Mouse (Mus musculus) C2C12 (cell line): Measurements from ENCODE around the gene Nipbl. TPM values are rescaled to one million over a fixed set of nuclear protein-coding genes. Genes with fewer than 3 reads are reported as not detected.

Experiments used
- H3K27me3 ChIP-seq: one replicate; pipeline ENCODE4 v1.6.1; 2011; ENCODE audit not compliant: control insufficient read depth, insufficient read depth, insufficient read length
- H3K36me3 ChIP-seq: one replicate; pipeline ENCODE4 v1.6.1; 2011; ENCODE audit not compliant: control insufficient read depth, insufficient read depth
- H3K4me3 ChIP-seq: one replicate; pipeline ENCODE4 v1.5.1; 2011; ENCODE audit warnings: mild to moderate bottlenecking, control low read depth; ENCODE audit not compliant: poor library complexity, insufficient read depth, severe bottlenecking
- H3K79me2 ChIP-seq: one replicate; pipeline ENCODE4 v1.6.1; 2011; ENCODE audit not compliant: control insufficient read depth, insufficient read depth
- H3K79me3 ChIP-seq: one replicate; pipeline ENCODE4 v1.6.1; 2011; ENCODE audit warnings: low read depth, control low read depth
- H3ac ChIP-seq: one replicate; pipeline ENCODE3; 2011; ENCODE audit warnings: low read depth; ENCODE audit not compliant: control insufficient read depth, insufficient read length
- CEBPB ChIP-seq: IDR thresholded peaks from one replicate; pipeline ENCODE4 v1.6.1; 2011; ENCODE audit warnings: low read depth, mild to moderate bottlenecking, control low read depth, moderate library complexity
- CTCF ChIP-seq: IDR thresholded peaks from one replicate; pipeline ENCODE4 v1.5.1; 2011; ENCODE audit not compliant: control insufficient read depth, insufficient read depth, insufficient read length
- FOSL1 ChIP-seq: IDR thresholded peaks from one replicate; pipeline ENCODE4 v1.8.0; 2011; ENCODE audit warnings: mild to moderate bottlenecking, low read length; ENCODE audit not compliant: poor library complexity, insufficient read depth, severe bottlenecking
- MAX ChIP-seq: IDR thresholded peaks from one replicate; pipeline ENCODE4 v1.6.1; 2011; ENCODE audit warnings: mild to moderate bottlenecking, control low read depth
- MYOD1 ChIP-seq: IDR thresholded peaks from one replicate; pipeline ENCODE4 v1.6.1; 2011; ENCODE audit warnings: low read depth; ENCODE audit not compliant: control insufficient read depth, insufficient read length
- MYOG ChIP-seq: IDR thresholded peaks from one replicate; pipeline ENCODE4 v1.6.1; 2011; ENCODE audit not compliant: control insufficient read depth, insufficient read length; ENCODE audit errors: extremely low read depth
- USF1 ChIP-seq: IDR thresholded peaks from one replicate; pipeline ENCODE4 v1.6.1; 2011; ENCODE audit warnings: low read depth, mild to moderate bottlenecking, control low read depth, moderate library complexity
- polyA plus RNA-seq: library from polyadenylated mRNA; unstranded; fragments of >200 nt; fragmentation: generic; extraction: Trizol; gene quantifications from one replicate; pipeline ENCODE4 v1.2.1, GENCODE M21; 2012; ENCODE audit warnings: missing spikeins

Nipbl gene
- polyA plus RNA-seq, 1 experiment = 6.0 TPM

DNA sequence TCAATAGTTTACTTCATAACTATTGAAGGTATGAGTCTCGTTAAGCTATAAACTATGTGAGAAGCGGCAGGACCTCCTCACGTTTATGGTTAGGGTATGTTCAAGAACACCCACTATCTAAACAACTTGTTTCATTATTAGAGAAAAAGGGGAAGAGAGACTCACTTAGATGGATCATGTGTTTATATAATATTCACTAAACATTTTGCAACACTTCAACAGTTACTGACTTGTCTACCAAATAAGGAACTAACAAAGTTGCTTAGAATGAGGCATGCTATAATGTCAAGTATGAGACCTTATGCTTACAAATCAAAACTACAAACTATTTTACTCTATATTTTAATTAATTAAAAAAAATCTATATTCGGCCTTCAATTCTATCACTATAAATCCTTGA, 103.7 kb downstream of the Nipbl start:
- TF ChIP-seq USF1 (no peak), MAX (no peak), MYOD1 (no peak), MYOG (no peak), CTCF (no peak), CEBPB (no peak), FOSL1 (no peak)
- H3K79me3 ChIP-seq = no peaks in the 10 kb centered on the region
- H3K36me3 ChIP-seq = peaks cover 73% of the 10 kb centered on the region
- no peaks in the 10 kb centered on the region for H3K79me2 ChIP-seq
- H3ac ChIP-seq = no peak overlapping the region
- no peak overlapping the region for H3K4me3 ChIP-seq
- H3K27me3 ChIP-seq = no peaks in the 10 kb centered on the region

DNA sequence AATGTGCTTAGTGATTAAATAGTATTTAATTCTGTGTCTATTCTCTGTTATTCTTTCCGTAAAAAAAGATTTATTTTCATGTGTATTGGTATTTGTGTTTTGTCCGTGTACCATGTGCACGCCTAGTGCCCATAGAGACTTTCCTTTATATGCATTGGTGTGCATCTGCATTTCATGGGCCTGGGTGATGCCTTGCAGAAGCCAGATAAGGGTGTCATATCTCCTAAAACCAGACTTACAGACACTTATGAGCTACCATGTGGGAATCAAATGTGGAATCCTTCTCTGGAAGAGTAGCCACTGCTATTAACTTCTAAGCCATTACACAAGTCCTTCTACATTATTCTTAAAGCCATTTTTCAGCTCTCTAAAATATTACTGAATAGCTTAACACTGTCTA, 112.7 kb downstream of the Nipbl start:
- Histone ChIP-seq H3ac (no peak overlapping the region), H3K79me2 (no peaks in the 10 kb centered on the region), H3K79me3 (no peaks in the 10 kb centered on the region), H3K36me3 (peaks cover 89% of the 10 kb centered on the region), H3K4me3 (no peak overlapping the region), H3K27me3 (no peaks in the 10 kb centered on the region)
- no peak for TF ChIP-seq CEBPB
- TF ChIP-seq MYOD1 = no peak
- no peak for TF ChIP-seq FOSL1
- TF ChIP-seq MYOG = no peak

DNA sequence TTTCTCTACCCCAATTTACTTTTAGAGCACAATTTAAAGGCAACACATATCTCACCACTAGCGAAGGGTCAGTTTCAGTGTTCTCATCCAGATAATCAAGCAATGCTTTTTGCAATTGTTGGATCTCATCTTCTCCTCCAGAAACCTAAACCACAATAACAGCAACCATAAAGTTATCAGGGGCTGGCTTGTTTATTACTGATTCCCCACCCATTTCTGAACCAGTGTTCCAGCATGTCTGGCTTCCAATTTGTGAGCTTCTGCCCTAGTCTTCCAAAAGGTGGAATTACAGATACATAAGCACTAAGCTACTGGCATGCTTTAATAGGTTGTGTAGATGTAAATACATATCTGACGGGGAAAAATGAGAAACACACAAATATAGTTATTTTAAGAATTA, 118.6 kb downstream of the Nipbl start:
- H3K79me2 ChIP-seq = no peaks in the 10 kb centered on the region
- no peaks in the 10 kb centered on the region for H3K27me3 ChIP-seq
- H3K4me3 ChIP-seq = no peak overlapping the region
- peaks cover 96% of the 10 kb centered on the region for H3K36me3 ChIP-seq
- TF ChIP-seq CEBPB = no peak
- no peak for TF ChIP-seq CTCF
- no peak overlapping the region for H3ac ChIP-seq
- H3K79me3 ChIP-seq = no peaks in the 10 kb centered on the region

DNA sequence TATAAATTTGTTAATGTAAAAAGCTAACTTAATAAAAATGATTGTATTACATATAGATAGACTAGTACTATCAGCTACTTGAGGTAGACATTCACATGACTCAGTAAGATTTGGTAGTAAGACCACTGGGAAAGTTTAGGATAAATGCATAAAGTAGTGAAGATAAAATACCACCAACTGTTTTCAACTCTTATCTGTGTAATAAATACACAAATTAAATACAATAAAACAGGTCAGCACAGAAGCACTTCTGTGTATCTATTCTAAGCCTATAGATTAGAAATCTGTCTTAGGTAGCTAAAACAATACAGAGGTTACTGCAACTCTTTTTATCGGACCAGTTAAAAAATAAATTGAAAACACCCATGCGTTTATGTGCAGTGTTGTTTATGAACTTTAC, 119.4 kb downstream of the Nipbl start:
- no peak for TF ChIP-seq MYOG
- no peak for TF ChIP-seq USF1
- TF ChIP-seq MYOD1 = no peak
- no peak for TF ChIP-seq MAX
- TF ChIP-seq FOSL1 = no peak
- TF ChIP-seq CEBPB = no peak
- no peak for TF ChIP-seq CTCF
- Histone ChIP-seq H3K79me3 (no peaks in the 10 kb centered on the region), H3K4me3 (no peak overlapping the region), H3ac (no peak overlapping the region), H3K79me2 (no peaks in the 10 kb centered on the region), H3K27me3 (no peaks in the 10 kb centered on the region), H3K36me3 (peaks cover 97% of the 10 kb centered on the region)

DNA sequence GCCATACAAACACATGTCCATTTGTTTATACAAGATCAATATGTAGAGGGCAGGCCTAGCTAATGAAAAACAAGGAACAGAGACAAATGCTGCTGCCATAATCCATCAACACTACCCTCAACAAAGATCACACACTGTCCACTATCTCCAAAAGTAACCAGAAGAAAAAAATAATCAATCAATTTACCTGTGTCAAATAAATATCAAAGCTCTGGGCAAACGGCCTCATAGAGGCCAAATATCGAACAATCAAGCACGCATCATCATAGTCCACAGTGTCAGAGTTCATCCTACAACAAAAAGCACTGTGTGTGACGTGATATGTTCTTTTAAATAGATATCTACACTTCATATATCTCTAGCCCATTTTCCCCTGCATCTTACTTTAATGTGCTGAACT, 120.2 kb downstream of the Nipbl start:
- TF ChIP-seq USF1 (no peak), CTCF (no peak), MYOD1 (no peak), MYOG (no peak), FOSL1 (no peak), CEBPB (no peak), MAX (no peak)
- Histone ChIP-seq H3K79me2 (no peaks in the 10 kb centered on the region), H3K4me3 (no peak overlapping the region), H3K79me3 (no peaks in the 10 kb centered on the region), H3K27me3 (no peaks in the 10 kb centered on the region), H3ac (no peak overlapping the region), H3K36me3 (peaks cover 98% of the 10 kb centered on the region)

DNA sequence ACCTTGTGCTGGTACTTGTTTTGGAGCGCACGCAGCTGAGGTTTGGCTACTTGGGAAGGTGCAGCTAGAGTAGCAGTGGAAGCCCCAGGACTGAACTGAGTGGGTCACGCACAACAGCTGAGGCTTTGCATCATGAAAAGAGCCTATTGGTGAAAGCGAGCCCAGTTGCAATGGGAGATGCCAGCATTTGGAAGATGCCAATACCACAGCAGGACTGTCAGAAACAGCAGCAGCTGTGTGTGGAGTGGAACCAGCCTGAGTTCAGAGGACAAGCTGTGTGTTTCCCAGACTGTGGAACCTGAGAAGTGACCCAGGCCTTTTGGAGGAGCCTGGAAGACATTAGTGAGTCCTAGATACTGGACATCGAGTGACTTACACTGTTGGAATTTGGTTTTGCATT, 122.8 kb downstream of the Nipbl start:
- no peak overlapping the region for H3ac ChIP-seq
- no peak for TF ChIP-seq MYOG
- TF ChIP-seq CEBPB = no peak
- no peak for TF ChIP-seq CTCF
- TF ChIP-seq MAX = no peak
- TF ChIP-seq USF1 = no peak
- no peak for TF ChIP-seq FOSL1
- no peak for TF ChIP-seq MYOD1
- H3K79me3 ChIP-seq = no peaks in the 10 kb centered on the region
- H3K27me3 ChIP-seq = no peaks in the 10 kb centered on the region
- no peaks in the 10 kb centered on the region for H3K79me2 ChIP-seq
- H3K36me3 ChIP-seq = peaks cover 98% of the 10 kb centered on the region
- no peak overlapping the region for H3K4me3 ChIP-seq

DNA sequence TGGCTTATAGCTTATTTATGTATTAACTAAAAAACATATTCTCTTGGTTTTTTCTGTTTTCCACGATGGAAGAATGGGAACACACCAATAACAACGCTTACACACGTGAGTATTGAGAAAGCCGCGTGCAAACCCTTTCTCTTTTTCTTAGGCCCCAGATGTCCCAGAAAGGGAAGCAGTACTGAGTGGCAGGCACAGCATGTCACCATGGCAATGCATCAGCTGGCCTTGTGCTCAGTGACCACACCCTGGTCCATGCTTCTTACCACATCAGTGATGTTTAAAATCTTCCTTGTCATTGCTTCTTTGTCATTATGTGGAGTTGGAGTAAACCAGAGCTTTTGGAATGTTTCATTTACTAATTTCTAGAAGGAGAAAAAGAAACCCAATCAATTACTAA, 125.1 kb downstream of the Nipbl start:
- Histone ChIP-seq H3ac (no peak overlapping the region), H3K27me3 (no peaks in the 10 kb centered on the region), H3K36me3 (peaks cover 83% of the 10 kb centered on the region), H3K79me2 (no peaks in the 10 kb centered on the region), H3K79me3 (no peaks in the 10 kb centered on the region), H3K4me3 (no peak overlapping the region)
- TF ChIP-seq FOSL1 = no peak
- no peak for TF ChIP-seq MAX
- no peak for TF ChIP-seq MYOD1
- no peak for TF ChIP-seq USF1
- no peak for TF ChIP-seq CEBPB
- no peak for TF ChIP-seq MYOG
- TF ChIP-seq CTCF = no peak
